Mouse (Mus musculus): Measurements from ENCODE around the gene Helz. TPM values are rescaled to one million over a fixed set of nuclear protein-coding genes. Genes with fewer than 3 reads are reported as not detected.

The Helz gene
- total RNA-seq, 1 experiment: 43.5 TPM

DNA sequence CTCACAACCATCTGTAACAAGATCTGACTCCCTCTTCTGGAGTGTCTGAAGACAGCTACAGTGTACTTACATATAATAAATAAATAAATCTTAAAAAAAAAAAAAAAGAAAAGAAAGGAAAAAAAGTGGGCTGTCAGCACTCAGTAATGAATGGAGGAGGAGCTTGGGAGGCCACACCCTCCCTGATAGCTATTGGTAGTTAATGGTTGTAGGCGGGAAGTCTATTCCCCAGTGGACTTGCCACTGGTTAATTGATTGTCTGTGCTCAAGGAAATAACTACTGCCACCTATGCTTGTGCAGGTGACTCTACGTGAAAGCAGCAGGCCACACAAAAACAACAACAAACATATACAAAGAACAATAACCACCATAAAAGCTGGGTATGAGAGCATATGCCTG is 31.3 kb upstream of the Helz start:
- peaks cover 4 to 16% of the 10 kb centered on the region in 2 experiments; a peak in 3 of 4 replicates for H3K4me1 ChIP-seq (ENCODE audit: control insufficient read depth in 2 of 2, insufficient read depth in 2 of 2, low read length in 2 of 2, poor library complexity in 1 of 2)
- TF ChIP-seq MAFK (IDR thresholded peaks at IDR 0.05; ENCODE audit: insufficient read depth, low read depth, low read length) (no peak), ZC3H11A (IDR thresholded peaks at IDR 0.05; ENCODE audit: borderline replicate concordance, low read depth, low read length) (no peak), ZNF384 (IDR thresholded peaks at IDR 0.05; ENCODE audit: low read depth, low read length) (0 out of 2 replicates have a peak, but pooled peaks have one; percentile 28)
- H3K36me3 ChIP-seq (ENCODE audit: control insufficient read depth, insufficient read depth, low read length, poor library complexity, severe bottlenecking): no peaks in the 10 kb centered on the region
- no peaks in the 10 kb centered on the region for H3K9me3 ChIP-seq (ENCODE audit: control insufficient read depth, insufficient read depth, low read depth, low read length)
- in situ Hi-C loops (cut with MboI; ENCODE audit: low sequenced_read_pairs in 2 of 2, unreplicated experiment in 2 of 2): no loop called here
- no peak for DNase-seq (ENCODE audit: low read depth, low spot score)
- H3K4me3 ChIP-seq (ENCODE audit: insufficient read depth in 1 of 2, low read depth in 1 of 2, low read length in 2 of 2, poor library complexity in 1 of 2, severe bottlenecking in 1 of 2): no peak overlapping the region
- no peak overlapping the region for H3K27ac ChIP-seq (ENCODE audit: insufficient read depth, low read depth, low read length, poor library complexity, severe bottlenecking)
- H3K9ac ChIP-seq (ENCODE audit: insufficient read depth, low read depth, low read length, poor library complexity, severe bottlenecking): no peak overlapping the region

DNA sequence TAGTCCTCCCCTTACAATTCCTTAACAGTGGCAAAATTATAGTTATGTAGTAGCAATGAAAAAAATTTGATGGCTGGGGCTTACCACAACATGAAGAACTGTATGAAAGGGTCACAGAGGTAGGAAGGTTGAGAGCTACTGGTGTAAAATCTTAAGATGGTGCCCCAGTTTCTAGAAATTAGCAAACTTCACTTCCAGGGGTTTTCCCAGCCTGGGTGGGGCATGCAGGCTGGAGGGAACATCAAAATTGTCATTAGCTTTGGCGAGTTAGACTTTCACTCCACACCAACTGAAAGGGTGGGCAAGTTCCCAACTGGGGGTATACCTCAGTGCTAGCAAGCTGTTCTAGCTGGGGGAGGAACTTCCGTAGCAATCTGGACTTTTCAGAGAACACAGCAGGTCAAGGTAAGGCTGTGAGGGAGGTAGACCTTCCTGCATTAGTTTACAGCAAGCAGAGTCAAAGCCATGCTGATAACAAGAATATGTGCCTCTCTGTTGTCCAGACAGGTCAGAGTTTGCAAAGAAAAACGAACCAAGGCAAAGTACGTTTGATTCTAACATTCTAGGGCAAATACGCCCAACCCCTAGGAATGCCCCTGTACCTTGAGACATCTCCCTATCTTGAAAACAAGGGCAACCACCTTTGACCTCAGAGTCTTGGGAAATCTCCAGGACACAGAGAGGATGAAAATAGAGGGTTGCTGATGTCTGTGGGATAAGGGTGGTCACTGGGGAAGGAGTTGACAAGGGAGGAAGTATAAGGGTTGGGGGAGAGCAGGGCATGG is 28.9 kb upstream of the Helz start:
- TF ChIP-seq MAFK (IDR thresholded peaks at IDR 0.05; ENCODE audit: insufficient read depth, low read depth, low read length) (no peak), ZNF384 (IDR thresholded peaks at IDR 0.05; ENCODE audit: low read depth, low read length) (no peak), ZC3H11A (IDR thresholded peaks at IDR 0.05; ENCODE audit: borderline replicate concordance, low read depth, low read length) (no peak), HCFC1 (IDR thresholded peaks at IDR 0.05; ENCODE audit: borderline replicate concordance, insufficient read depth, low read length) (no peak), CHD2 (IDR thresholded peaks at IDR 0.05; ENCODE audit: low read depth, low read length) (no peak)
- no peak overlapping the region for H3K27ac ChIP-seq (ENCODE audit: insufficient read depth, low read depth, low read length, poor library complexity, severe bottlenecking)

DNA sequence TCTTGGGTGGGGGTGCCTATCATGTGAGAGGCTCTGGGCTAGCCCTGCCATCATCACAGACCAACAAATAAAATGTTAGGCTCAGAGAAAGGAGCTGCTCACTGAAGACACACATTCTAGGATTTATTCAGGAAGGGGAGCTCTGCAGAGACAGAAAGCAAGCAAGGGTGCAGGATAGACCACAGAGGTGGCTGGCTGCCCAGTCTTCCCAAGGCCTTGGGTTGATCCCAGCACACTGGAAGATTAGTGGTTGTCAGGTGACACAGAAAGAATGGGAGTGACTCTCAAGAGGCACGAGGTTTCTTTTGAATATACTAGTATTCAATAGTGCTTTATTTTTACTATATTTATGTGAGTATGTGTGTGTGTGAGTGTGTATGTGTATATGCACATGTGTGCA is 26.6 kb upstream of the Helz start:
- TF ChIP-seq MAFK (IDR thresholded peaks at IDR 0.05; ENCODE audit: insufficient read depth, low read depth, low read length) (no peak), CHD2 (IDR thresholded peaks at IDR 0.05; ENCODE audit: low read depth, low read length) (no peak), HCFC1 (IDR thresholded peaks at IDR 0.05; ENCODE audit: borderline replicate concordance, insufficient read depth, low read length) (no peak)
- H3K27ac ChIP-seq (ENCODE audit: insufficient read depth, low read depth, low read length, poor library complexity, severe bottlenecking): no peak overlapping the region

More for the DNA sequence above, 28.9 kb upstream of the Helz start:
- H3K4me1 ChIP-seq (ENCODE audit: control insufficient read depth in 2 of 2, insufficient read depth in 2 of 2, low read length in 2 of 2, poor library complexity in 1 of 2): peaks cover 4 to 13% of the 10 kb centered on the region in 2 experiments; a peak in 3 of 4 replicates
- H3K4me3 ChIP-seq (ENCODE audit: insufficient read depth in 1 of 2, low read depth in 1 of 2, low read length in 2 of 2, poor library complexity in 1 of 2, severe bottlenecking in 1 of 2): no peak overlapping the region
- no peak overlapping the region for H3K9ac ChIP-seq (ENCODE audit: insufficient read depth, low read depth, low read length, poor library complexity, severe bottlenecking)
- no peaks in the 10 kb centered on the region for H3K9me3 ChIP-seq (ENCODE audit: control insufficient read depth, insufficient read depth, low read depth, low read length)
- no peak for DNase-seq (ENCODE audit: low read depth, low spot score)
- no peaks in the 10 kb centered on the region for H3K36me3 ChIP-seq (ENCODE audit: control insufficient read depth, insufficient read depth, low read length, poor library complexity, severe bottlenecking)
- in situ Hi-C loops (cut with MboI; ENCODE audit: low sequenced_read_pairs in 2 of 2, unreplicated experiment in 2 of 2): no loop called here

DNA sequence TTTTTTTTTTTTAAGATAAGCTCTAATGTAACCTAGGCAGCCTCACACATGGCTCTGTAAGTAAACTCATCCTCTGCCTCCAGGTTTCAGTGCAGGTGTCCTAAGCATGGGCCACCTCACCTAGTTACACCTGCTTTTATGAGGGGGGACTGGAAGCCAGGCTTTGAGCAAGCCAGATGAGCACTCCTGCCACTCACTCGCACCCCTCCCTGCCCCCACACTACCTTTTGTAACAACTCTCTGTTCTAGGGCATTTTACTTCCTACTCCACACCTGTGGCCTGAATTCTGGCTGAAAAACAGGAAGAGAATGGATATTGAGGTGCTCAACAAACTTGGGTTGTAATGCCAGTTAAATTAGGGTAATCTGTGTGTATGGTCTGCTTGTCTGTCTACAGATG is 22.8 kb upstream of the Helz start:
- no peaks in the 10 kb centered on the region for H3K9me3 ChIP-seq (ENCODE audit: control insufficient read depth, insufficient read depth, low read depth, low read length)
- H3K4me1 ChIP-seq (ENCODE audit: control insufficient read depth in 2 of 2, insufficient read depth in 2 of 2, low read length in 2 of 2, poor library complexity in 1 of 2): peaks cover 3 to 32% of the 10 kb centered on the region in 2 experiments; a peak in 3 of 4 replicates
- no peak for DNase-seq (ENCODE audit: low read depth, low spot score)
- no peak overlapping the region for H3K4me3 ChIP-seq (ENCODE audit: insufficient read depth in 1 of 2, low read depth in 1 of 2, low read length in 2 of 2, poor library complexity in 1 of 2, severe bottlenecking in 1 of 2)
- no peak overlapping the region; the same call in 1 of the 2 replicates for H3K27ac ChIP-seq (ENCODE audit: insufficient read depth, low read depth, low read length, poor library complexity, severe bottlenecking)
- H3K36me3 ChIP-seq (ENCODE audit: control insufficient read depth, insufficient read depth, low read length, poor library complexity, severe bottlenecking): no peaks in the 10 kb centered on the region
- in situ Hi-C loops (cut with MboI; ENCODE audit: low sequenced_read_pairs in 2 of 2, unreplicated experiment in 2 of 2): no loop called here
- TF ChIP-seq CHD2 (IDR thresholded peaks at IDR 0.05; ENCODE audit: low read depth, low read length): no peak
- TF ChIP-seq ZC3H11A (IDR thresholded peaks at IDR 0.05; ENCODE audit: borderline replicate concordance, low read depth, low read length): no peak
- no peak for TF ChIP-seq ZNF384 (IDR thresholded peaks at IDR 0.05; ENCODE audit: low read depth, low read length)
- TF ChIP-seq HCFC1 (IDR thresholded peaks at IDR 0.05; ENCODE audit: borderline replicate concordance, insufficient read depth, low read length): no peak
- no peak for TF ChIP-seq MAFK (IDR thresholded peaks at IDR 0.05; ENCODE audit: insufficient read depth, low read depth, low read length)
- H3K9ac ChIP-seq (ENCODE audit: insufficient read depth, low read depth, low read length, poor library complexity, severe bottlenecking): no peak overlapping the region

More for the DNA sequence above, 26.6 kb upstream of the Helz start:
- no peak for DNase-seq (ENCODE audit: low read depth, low spot score)
- Histone ChIP-seq H3K36me3 (ENCODE audit: control insufficient read depth, insufficient read depth, low read length, poor library complexity, severe bottlenecking) (no peaks in the 10 kb centered on the region), H3K9me3 (ENCODE audit: control insufficient read depth, insufficient read depth, low read depth, low read length) (no peaks in the 10 kb centered on the region), H3K4me1 (ENCODE audit: control insufficient read depth in 2 of 2, insufficient read depth in 2 of 2, low read length in 2 of 2, poor library complexity in 1 of 2) (peaks cover 4 to 25% of the 10 kb centered on the region in 2 experiments; a peak in 3 of 4 replicates), H3K9ac (ENCODE audit: insufficient read depth, low read depth, low read length, poor library complexity, severe bottlenecking) (no peak overlapping the region), H3K4me3 (ENCODE audit: insufficient read depth in 1 of 2, low read depth in 1 of 2, low read length in 2 of 2, poor library complexity in 1 of 2, severe bottlenecking in 1 of 2) (no peak overlapping the region)
- in situ Hi-C loops (cut with MboI; ENCODE audit: low sequenced_read_pairs in 2 of 2, unreplicated experiment in 2 of 2): no loop called here
